Mouse (Mus musculus) forebrain, embryonic 16.5 days (tissue): ENCODE results near the gene Fabp6. TPM values are rescaled to one million over a fixed set of nuclear protein-coding genes. Genes with fewer than 3 reads are reported as not detected.

Experiments used
- polyA plus RNA-seq: library from polyadenylated mRNA; unstranded; fragments of >200 nt; fragmentation: Nextera tagmentation; extraction: Ambion mirVana; gene quantifications from 2 replicates; pipeline ENCODE4 v1.2.1, GENCODE M21; 2015

Gene Fabp6
- polyA plus RNA-seq, 1 experiment from 2014 or later: not detected

Other genes starting within 250 kb of the Fabp6 start
- gene Pttg1, start 175.3 kb downstream of the Fabp6 start, polyA plus RNA-seq: 27.0 and 32.7 TPM in 2 replicates
- 76.9 and 87.8 TPM in 2 replicates for gene Slu7, start 167.8 kb downstream of the Fabp6 start, polyA plus RNA-seq
- gene C1qtnf2, start 127.3 kb downstream of the Fabp6 start, polyA plus RNA-seq: 5.9 and 6.5 TPM in 2 replicates
- 9.5 and 13.5 TPM in 2 replicates for gene Ccnjl, start 72.8 kb downstream of the Fabp6 start, polyA plus RNA-seq
- 2.7 and 3.3 TPM in 2 replicates for gene 4933415A04Rik, start 14.5 kb downstream of the Fabp6 start, polyA plus RNA-seq
- gene Pwwp2a, start 80.5 kb upstream of the Fabp6 start, polyA plus RNA-seq: 26.7 and 26.8 TPM in 2 replicates
- 66.9 and 75.7 TPM in 2 replicates for gene Ttc1, start 146.5 kb upstream of the Fabp6 start, polyA plus RNA-seq